13 mouse cellular contexts compared by ENCODE assay signal in genomic region chr2:60613857-60614228, GRCm38 (mm10).
"Had no signal": no experiment of that assay in that cellular context is flagged by ENCODE, and none has a peak within 500 bp of the region (broad histone marks: within the 10 kb centered on the region; RNA-seq: fewer than 3 reads in every experiment).

No protein-coding gene starts in this region.

- H3K4me1 ChIP-seq: liver, embryonic 15.5 days; megakaryocyte, embryonic 14.5 days; stomach, embryonic 15.5 days had no signal

- H3K27ac ChIP-seq: left cerebral cortex, adult 2 months; limb, embryonic 10.5 days; liver, embryonic 15.5 days; macrophage; midbrain, embryonic 13.5 days; stomach, embryonic 15.5 days had no signal

- H3K9ac ChIP-seq: liver, embryonic 15.5 days; midbrain, embryonic 13.5 days; stomach, embryonic 15.5 days had no signal

- H3K4me3 ChIP-seq: left cerebral cortex, adult 2 months; limb, embryonic 10.5 days; liver, embryonic 15.5 days; megakaryocyte, embryonic 14.5 days; midbrain, embryonic 13.5 days; stomach, embryonic 15.5 days had no signal

- H3K9me3 ChIP-seq: limb, embryonic 10.5 days; liver, embryonic 15.5 days; megakaryocyte, embryonic 14.5 days; midbrain, embryonic 13.5 days; stomach, embryonic 15.5 days had no signal

- H3K4me2 ChIP-seq: liver, embryonic 11.5 days; liver, embryonic 15.5 days; midbrain, embryonic 13.5 days; stomach, embryonic 15.5 days had no signal

- H3K27me3 ChIP-seq: liver, embryonic 15.5 days; megakaryocyte, embryonic 14.5 days; midbrain, embryonic 13.5 days; stomach, embryonic 15.5 days had no signal

- H3K36me3 ChIP-seq: limb, embryonic 10.5 days; liver, embryonic 15.5 days; midbrain, embryonic 13.5 days; stomach, embryonic 15.5 days had no signal

- DNase-seq: kidney, postnatal 14 days; lung, adult 2 months; lung, postnatal 14 days; right cerebral cortex, postnatal 14 days; thymus, postnatal 4 days had no signal
